Mouse (Mus musculus) gastrocnemius, postnatal 25 days (tissue): ENCODE measurements around the gene Gm6096. TPM values are rescaled to one million over a fixed set of nuclear protein-coding genes. Genes with fewer than 3 reads are reported as not detected.

Source experiments
- DNase-seq: peaks from one replicate; pipeline ENCODE4 v3.0.0; 2022
- total RNA-seq, 2 experiments: library from RNA; stranded (reverse); gene quantifications; 1 replicate in 1 of 2; 2 replicates in 1 of 2; pipeline ENCODE4 v1.2.3; 2021

Gene Gm6096
- total RNA-seq, 2 experiments from 2014 or later: not detected

GRCm38 (mm10) chr7:34235602-34236001, 15.2 kb upstream of the Gm6096 start:
- no peak for DNase-seq

- no peak for DNase-seq
Observed at GRCm38 (mm10) chr7:34238086-34238485, 12.8 kb upstream of the Gm6096 start.

GRCm38 (mm10) chr7:34242176-34242575, 8.7 kb upstream of the Gm6096 start:
- DNase-seq: no peak

- no peak for DNase-seq
Observed at GRCm38 (mm10) chr7:34246870-34247499, 3.9 kb upstream of the Gm6096 start.

- no peak for DNase-seq
Observed at GRCm38 (mm10) chr7:34252030-34252429, 1.2 kb downstream of the Gm6096 start.

- DNase-seq: no peak
Observed at GRCm38 (mm10) chr7:34255137-34255536, 4.3 kb downstream of the Gm6096 start.

- DNase-seq: no peak
Observed at GRCm38 (mm10) chr7:34255916-34256315, 5.1 kb downstream of the Gm6096 start.

GRCm38 (mm10) chr7:34257279-34257678, 6.4 kb downstream of the Gm6096 start:
- DNase-seq: no peak

DNA sequence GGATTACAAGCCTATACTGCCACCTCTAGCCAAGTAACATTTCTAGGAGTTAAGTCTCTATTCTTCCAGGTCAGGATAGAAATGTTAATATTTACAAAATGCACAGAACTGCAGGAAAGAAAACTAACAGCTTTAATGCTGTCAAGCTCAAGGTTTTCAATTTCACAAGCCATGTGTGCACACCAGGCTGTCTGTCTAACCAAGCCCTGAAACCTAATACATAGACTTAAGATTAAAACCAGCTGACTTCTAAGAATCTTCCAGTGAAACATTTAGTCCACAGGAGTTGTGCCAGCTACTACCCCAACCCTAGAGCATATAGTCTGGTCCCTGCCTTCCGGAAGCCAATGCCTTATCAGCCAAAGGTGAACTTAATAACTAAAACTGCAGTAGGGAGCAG, 7.6 kb downstream of the Gm6096 start:
- no peak for DNase-seq

- DNase-seq: no peak
Observed at GRCm38 (mm10) chr7:34263437-34263836, 12.6 kb downstream of the Gm6096 start.

DNA sequence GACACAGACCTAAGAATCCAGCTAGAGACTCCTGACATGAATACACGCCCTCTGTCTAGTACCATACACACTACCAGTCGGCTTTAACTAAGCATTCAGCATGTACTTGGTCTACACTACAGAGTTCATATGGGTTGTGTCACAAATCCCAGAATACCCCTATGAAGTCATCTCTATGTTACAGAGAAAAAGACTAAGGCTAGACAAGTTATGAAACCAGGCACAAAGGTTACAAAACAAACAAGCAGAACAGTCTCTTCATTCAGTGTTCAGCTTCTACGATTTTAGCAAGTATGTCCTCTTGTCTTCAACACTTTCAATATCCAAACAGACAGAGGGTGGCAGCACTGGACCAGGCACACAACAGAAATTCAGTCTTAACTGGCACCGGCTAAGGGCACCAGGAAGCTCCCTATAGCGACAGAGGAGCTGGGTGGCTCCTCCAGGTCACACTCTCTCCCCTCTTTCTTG, 15.1 kb downstream of the Gm6096 start:
- DNase-seq: peak; percentile 58

DNA sequence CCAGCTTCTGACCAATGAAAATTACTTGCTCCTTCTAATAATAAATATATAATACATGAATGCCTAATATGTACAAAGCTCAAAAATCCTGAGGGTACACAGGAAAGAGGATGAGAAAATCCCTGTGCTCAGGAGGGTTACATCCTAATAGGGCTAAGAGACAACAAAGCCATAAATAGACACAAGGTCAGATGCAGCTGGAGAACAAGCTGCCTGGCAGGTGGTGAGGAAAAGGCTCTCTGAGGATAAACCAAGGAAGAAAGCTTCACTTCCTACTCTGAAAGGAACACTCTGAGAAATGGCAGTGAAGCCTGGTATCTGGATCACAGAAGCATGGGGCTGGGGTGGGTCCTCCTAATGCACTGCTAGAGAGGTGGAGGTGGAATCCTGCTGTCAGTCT, 15.6 kb downstream of the Gm6096 start:
- DNase-seq: no peak

- no peak for DNase-seq
Observed at GRCm38 (mm10) chr7:34268463-34268862, 17.6 kb downstream of the Gm6096 start.

GRCm38 (mm10) chr7:34272465-34272864, 21.6 kb downstream of the Gm6096 start:
- no peak for DNase-seq

GRCm38 (mm10) chr7:34276066-34276465, 25.2 kb downstream of the Gm6096 start:
- DNase-seq: no peak

GRCm38 (mm10) chr7:34277656-34278055, 26.8 kb downstream of the Gm6096 start:
- peak; percentile 44 for DNase-seq

DNA sequence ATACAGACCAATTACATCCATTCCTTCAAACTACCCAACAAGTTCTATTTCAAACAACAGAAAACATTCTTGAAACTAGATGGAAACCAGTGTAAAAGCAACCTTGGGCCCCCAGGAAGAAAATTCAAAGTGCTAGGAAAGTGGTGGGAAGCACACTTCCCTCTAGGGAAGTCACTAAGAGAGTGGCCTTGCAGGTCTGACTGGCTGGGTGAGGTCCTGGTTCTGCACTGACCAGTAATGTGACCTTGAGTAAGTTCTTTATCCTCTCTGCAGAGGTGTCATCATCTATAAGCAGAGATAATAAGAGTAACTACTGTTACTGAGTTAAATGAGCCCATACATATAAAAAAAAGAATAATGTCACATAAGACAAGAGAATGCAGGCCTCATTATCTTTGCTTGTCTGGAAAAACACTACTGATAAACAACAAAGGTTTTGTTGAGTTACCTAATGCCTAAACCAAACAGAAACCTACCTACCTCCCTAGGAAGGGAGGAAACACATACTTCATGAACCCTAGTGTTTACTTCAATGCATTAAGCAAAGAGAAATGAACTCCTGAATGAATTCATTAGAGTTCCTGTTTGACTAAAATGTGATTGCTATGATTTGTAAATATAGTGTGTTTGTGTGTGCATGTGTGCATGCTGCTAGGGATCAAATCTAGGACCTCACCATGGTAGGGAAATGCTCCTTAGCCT, 39.8 kb downstream of the Gm6096 start:
- no peak for DNase-seq

GRCm38 (mm10) chr7:34291265-34291664, 40.4 kb downstream of the Gm6096 start:
- no peak for DNase-seq

GRCm38 (mm10) chr7:34292633-34293032, 41.8 kb downstream of the Gm6096 start:
- DNase-seq: no peak

- DNase-seq: no peak
Observed at GRCm38 (mm10) chr7:34296124-34296523, 45.3 kb downstream of the Gm6096 start.

GRCm38 (mm10) chr7:34298818-34299217, 48.0 kb downstream of the Gm6096 start:
- no peak for DNase-seq
